Mouse (Mus musculus): ENCODE measurements around the gene Mrpl14. TPM values are rescaled to one million over a fixed set of nuclear protein-coding genes. Genes with fewer than 3 reads are reported as not detected.

Mrpl14 gene
- polyA plus RNA-seq, 1 experiment from 2014 or later = 155 TPM

DNA sequence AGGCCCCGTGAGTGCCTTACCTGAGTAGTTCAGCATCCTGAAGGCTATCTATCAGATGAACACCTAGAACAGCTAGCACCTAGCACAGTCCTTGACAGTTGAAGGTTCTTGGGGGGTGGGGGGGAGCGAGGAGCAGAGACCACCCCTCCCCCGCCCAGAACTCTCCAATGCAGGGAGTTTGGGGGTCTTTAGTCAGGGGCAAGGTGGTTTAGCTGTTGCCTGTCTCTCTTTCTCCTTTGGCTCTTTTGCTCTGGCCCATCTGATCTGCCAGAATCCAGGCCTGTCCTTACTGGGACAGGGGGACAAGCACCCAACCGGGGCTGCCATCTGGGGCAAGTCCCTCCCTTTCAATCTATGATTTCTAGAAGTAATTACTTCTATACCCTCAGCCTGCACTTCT lies 26.9 kb upstream of the Mrpl14 start, which contains the start of gene Capn11:
Gene Capn11, minus strand, starts transcription at position 101 of the 400 bp plus-strand sequence.
- H3K9ac ChIP-seq (ENCODE audit: low read length) = no peak within 1 kb of the TSS; the same call in 1 of the 2 replicates
- H3K27ac ChIP-seq (replicated peaks in 1 of 2; ENCODE audit: control insufficient read depth in 1 of 2, insufficient read depth in 1 of 2, low read depth in 2 of 2, low read length in 2 of 2) = no peak within 1 kb of the TSS
- H3K27me3 ChIP-seq (ENCODE audit: control insufficient read depth, insufficient read depth, low read length) = no peaks in the 10 kb centered on the region
- 75% methylated on average over 4 of the region's 4 CpGs for WGBS
- ATAC-seq (ENCODE audit: insufficient number of reproducible peaks, insufficient read depth, low FRiP score, low read depth) = no peak
- peaks cover 16% of the 10 kb centered on the region for H3K36me3 ChIP-seq (ENCODE audit: control insufficient read depth, insufficient read depth, low read length)
- no peak within 1 kb of the TSS for H3K4me2 ChIP-seq (ENCODE audit: low read length)
- no peaks in the 10 kb centered on the region for H3K9me3 ChIP-seq (ENCODE audit: control insufficient read depth, low read length)
- no peak within 1 kb of the TSS for H3K4me3 ChIP-seq (ENCODE audit: control insufficient read depth in 1 of 2, insufficient read depth in 1 of 2, low read depth in 1 of 2, low read length in 2 of 2)
- no peaks in the 10 kb centered on the region for H3K4me1 ChIP-seq (ENCODE audit: control insufficient read depth in 2 of 2, insufficient read depth in 2 of 2, low read length in 2 of 2)

- no peaks in the 10 kb centered on the region for H3K4me1 ChIP-seq (ENCODE audit: control insufficient read depth in 2 of 2, insufficient read depth in 2 of 2, low read length in 2 of 2)
- peaks cover 50% of the 10 kb centered on the region for H3K36me3 ChIP-seq (ENCODE audit: control insufficient read depth, insufficient read depth, low read length)
- H3K9ac ChIP-seq (ENCODE audit: low read length) = 0 out of 2 replicates have a peak overlapping the region, but pooled peaks have one; percentile 9
- no peaks in the 10 kb centered on the region for H3K9me3 ChIP-seq (ENCODE audit: control insufficient read depth, low read length)
- peak overlapping the region; percentile 44 for H3K4me2 ChIP-seq (ENCODE audit: low read length)
- no peaks in the 10 kb centered on the region for H3K27me3 ChIP-seq (ENCODE audit: control insufficient read depth, insufficient read depth, low read length)
- no peak overlapping the region for H3K27ac ChIP-seq (replicated peaks in 1 of 2; ENCODE audit: control insufficient read depth in 1 of 2, insufficient read depth in 1 of 2, low read depth in 2 of 2, low read length in 2 of 2)
- WGBS = 29% methylated on average over 27 of the region's 27 CpGs
- no peak for ATAC-seq (ENCODE audit: insufficient number of reproducible peaks, insufficient read depth, low FRiP score, low read depth)
- H3K4me3 ChIP-seq (ENCODE audit: control insufficient read depth in 1 of 2, insufficient read depth in 1 of 2, low read depth in 1 of 2, low read length in 2 of 2) = 0 out of 4 replicates have a peak overlapping the region, but pooled peaks of 1 of the 2 experiments have one; percentile 8
Measured at GRCm38 (mm10) chr17:45663106-45663919, 22.8 kb upstream of the Mrpl14 start.

DNA sequence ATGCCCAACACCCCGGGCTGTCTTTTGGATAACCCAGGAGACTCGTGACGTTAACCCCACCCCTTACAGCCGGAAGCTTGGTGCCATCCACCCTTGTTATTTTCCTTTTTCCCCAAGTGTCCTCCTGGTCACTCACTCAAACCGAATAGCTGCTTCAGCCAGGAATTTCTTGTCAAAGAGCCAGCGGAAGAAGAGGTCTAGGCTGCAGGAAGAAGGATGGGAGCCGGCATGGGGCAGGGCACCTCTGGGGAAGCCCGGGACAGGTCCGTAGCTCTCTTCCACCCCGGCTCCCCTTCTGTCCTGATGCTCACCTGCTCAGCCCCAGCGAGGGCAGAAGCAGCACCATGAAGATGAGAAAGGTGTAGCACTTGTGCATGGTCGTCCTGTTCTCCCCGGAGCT lies 21.5 kb upstream of the Mrpl14 start:
- no peak overlapping the region for H3K4me3 ChIP-seq (ENCODE audit: control insufficient read depth in 1 of 2, insufficient read depth in 1 of 2, low read depth in 1 of 2, low read length in 2 of 2)
- H3K36me3 ChIP-seq (ENCODE audit: control insufficient read depth, insufficient read depth, low read length) = peaks cover 62% of the 10 kb centered on the region
- WGBS = 87% methylated on average over 13 of the region's 13 CpGs

DNA sequence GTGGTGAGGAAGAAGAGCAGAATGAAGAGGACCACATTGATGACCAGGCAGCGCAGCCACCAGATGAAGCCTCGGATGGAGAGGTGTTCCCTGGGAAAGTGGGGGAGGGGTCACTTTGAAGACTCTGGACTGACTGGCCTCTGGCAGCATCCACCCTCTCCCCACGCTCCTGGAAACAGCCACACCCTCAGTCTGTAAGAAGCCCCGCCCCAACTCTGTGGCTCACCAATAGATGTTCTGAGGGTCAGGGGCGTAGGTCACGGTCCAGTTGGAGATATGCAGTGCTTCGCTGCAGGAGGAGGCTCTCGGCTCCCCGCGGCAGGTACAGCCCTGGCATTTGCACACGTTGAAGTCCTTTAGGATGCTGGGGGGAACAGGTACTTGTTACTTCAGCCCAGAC lies 20.0 kb upstream of the Mrpl14 start:
- H3K4me3 ChIP-seq (ENCODE audit: control insufficient read depth in 1 of 2, insufficient read depth in 1 of 2, low read depth in 1 of 2, low read length in 2 of 2) = no peak overlapping the region
- H3K36me3 ChIP-seq (ENCODE audit: control insufficient read depth, insufficient read depth, low read length) = peaks cover 67% of the 10 kb centered on the region
- no peak for ATAC-seq (ENCODE audit: insufficient number of reproducible peaks, insufficient read depth, low FRiP score, low read depth)

More for the DNA sequence above, 21.5 kb upstream of the Mrpl14 start:
- Histone ChIP-seq H3K27ac (replicated peaks in 1 of 2; ENCODE audit: control insufficient read depth in 1 of 2, insufficient read depth in 1 of 2, low read depth in 2 of 2, low read length in 2 of 2) (no peak overlapping the region), H3K9me3 (ENCODE audit: control insufficient read depth, low read length) (no peaks in the 10 kb centered on the region), H3K9ac (ENCODE audit: low read length) (no peak overlapping the region), H3K4me2 (ENCODE audit: low read length) (no peak overlapping the region), H3K27me3 (ENCODE audit: control insufficient read depth, insufficient read depth, low read length) (no peaks in the 10 kb centered on the region), H3K4me1 (ENCODE audit: control insufficient read depth in 2 of 2, insufficient read depth in 2 of 2, low read length in 2 of 2) (no peaks in the 10 kb centered on the region)
- ATAC-seq (ENCODE audit: insufficient number of reproducible peaks, insufficient read depth, low FRiP score, low read depth) = no peak

GRCm38 (mm10) chr17:45667481-45667880 lies 18.6 kb upstream of the Mrpl14 start:
- H3K4me3 ChIP-seq (ENCODE audit: control insufficient read depth in 1 of 2, insufficient read depth in 1 of 2, low read depth in 1 of 2, low read length in 2 of 2) = no peak overlapping the region
- no peaks in the 10 kb centered on the region for H3K27me3 ChIP-seq (ENCODE audit: control insufficient read depth, insufficient read depth, low read length)
- H3K4me2 ChIP-seq (ENCODE audit: low read length) = no peak overlapping the region
- H3K9ac ChIP-seq (ENCODE audit: low read length) = no peak overlapping the region
- WGBS = 87% methylated on average over 10 of the region's 10 CpGs
- no peaks in the 10 kb centered on the region for H3K9me3 ChIP-seq (ENCODE audit: control insufficient read depth, low read length)
- ATAC-seq (ENCODE audit: insufficient number of reproducible peaks, insufficient read depth, low FRiP score, low read depth) = no peak
- H3K4me1 ChIP-seq (ENCODE audit: control insufficient read depth in 2 of 2, insufficient read depth in 2 of 2, low read length in 2 of 2) = no peaks in the 10 kb centered on the region
- H3K27ac ChIP-seq (replicated peaks in 1 of 2; ENCODE audit: control insufficient read depth in 1 of 2, insufficient read depth in 1 of 2, low read depth in 2 of 2, low read length in 2 of 2) = no peak overlapping the region
- peaks cover 74% of the 10 kb centered on the region for H3K36me3 ChIP-seq (ENCODE audit: control insufficient read depth, insufficient read depth, low read length)

More for the DNA sequence above, 20.0 kb upstream of the Mrpl14 start:
- H3K27ac ChIP-seq (replicated peaks in 1 of 2; ENCODE audit: control insufficient read depth in 1 of 2, insufficient read depth in 1 of 2, low read depth in 2 of 2, low read length in 2 of 2) = no peak overlapping the region
- 71% methylated on average over 11 of the region's 11 CpGs for WGBS
- no peak overlapping the region for H3K4me2 ChIP-seq (ENCODE audit: low read length)
- H3K4me1 ChIP-seq (ENCODE audit: control insufficient read depth in 2 of 2, insufficient read depth in 2 of 2, low read length in 2 of 2) = no peaks in the 10 kb centered on the region
- H3K9me3 ChIP-seq (ENCODE audit: control insufficient read depth, low read length) = no peaks in the 10 kb centered on the region
- H3K27me3 ChIP-seq (ENCODE audit: control insufficient read depth, insufficient read depth, low read length) = no peaks in the 10 kb centered on the region
- H3K9ac ChIP-seq (ENCODE audit: low read length) = no peak overlapping the region

GRCm38 (mm10) chr17:45667986-45668385 lies 18.1 kb upstream of the Mrpl14 start:
- H3K9me3 ChIP-seq (ENCODE audit: control insufficient read depth, low read length) = no peaks in the 10 kb centered on the region
- no peak for ATAC-seq (ENCODE audit: insufficient number of reproducible peaks, insufficient read depth, low FRiP score, low read depth)
- no peak overlapping the region for H3K27ac ChIP-seq (replicated peaks in 1 of 2; ENCODE audit: control insufficient read depth in 1 of 2, insufficient read depth in 1 of 2, low read depth in 2 of 2, low read length in 2 of 2)
- WGBS = 93% methylated on average over 10 of the region's 10 CpGs
- H3K4me3 ChIP-seq (ENCODE audit: control insufficient read depth in 1 of 2, insufficient read depth in 1 of 2, low read depth in 1 of 2, low read length in 2 of 2) = no peak overlapping the region
- H3K4me2 ChIP-seq (ENCODE audit: low read length) = no peak overlapping the region
- H3K36me3 ChIP-seq (ENCODE audit: control insufficient read depth, insufficient read depth, low read length) = peaks cover 77% of the 10 kb centered on the region
- no peak overlapping the region for H3K9ac ChIP-seq (ENCODE audit: low read length)
- no peaks in the 10 kb centered on the region for H3K4me1 ChIP-seq (ENCODE audit: control insufficient read depth in 2 of 2, insufficient read depth in 2 of 2, low read length in 2 of 2)
- no peaks in the 10 kb centered on the region for H3K27me3 ChIP-seq (ENCODE audit: control insufficient read depth, insufficient read depth, low read length)

- H3K4me2 ChIP-seq (ENCODE audit: low read length) = no peak overlapping the region
- H3K4me1 ChIP-seq (ENCODE audit: control insufficient read depth in 2 of 2, insufficient read depth in 2 of 2, low read length in 2 of 2) = no peaks in the 10 kb centered on the region
- 83% methylated on average over 1 of the region's 1 CpGs for WGBS
- H3K36me3 ChIP-seq (ENCODE audit: control insufficient read depth, insufficient read depth, low read length) = peaks cover 85% of the 10 kb centered on the region
- no peaks in the 10 kb centered on the region for H3K9me3 ChIP-seq (ENCODE audit: control insufficient read depth, low read length)
- no peak overlapping the region for H3K9ac ChIP-seq (ENCODE audit: low read length)
- no peak for ATAC-seq (ENCODE audit: insufficient number of reproducible peaks, insufficient read depth, low FRiP score, low read depth)
- H3K27me3 ChIP-seq (ENCODE audit: control insufficient read depth, insufficient read depth, low read length) = no peaks in the 10 kb centered on the region
- H3K27ac ChIP-seq (replicated peaks in 1 of 2; ENCODE audit: control insufficient read depth in 1 of 2, insufficient read depth in 1 of 2, low read depth in 2 of 2, low read length in 2 of 2) = no peak overlapping the region
- no peak overlapping the region for H3K4me3 ChIP-seq (ENCODE audit: control insufficient read depth in 1 of 2, insufficient read depth in 1 of 2, low read depth in 1 of 2, low read length in 2 of 2)
Measured at GRCm38 (mm10) chr17:45671821-45672220, 14.3 kb upstream of the Mrpl14 start.

Data from heart, embryonic 14.5 days (tissue).